Mouse (Mus musculus): ENCODE measurements at regions not wholly inside any gene's neighbourhood (a gene's known extent, or its start where the extent isn't known, plus 50 kb on each side); places are given as distances from the start of the nearest gene placed in this dataset.

- no peak for ATAC-seq (ENCODE audit: poor library complexity, severe bottlenecking)
Observed at GRCm38 (mm10) chr3:52711133-52711532, 305.9 kb downstream of the Cog6 start.

GRCm38 (mm10) chr3:52708746-52709145 is 308.3 kb downstream of the Cog6 start:
- no peak for ATAC-seq (ENCODE audit: poor library complexity, severe bottlenecking)

- no peak for ATAC-seq (ENCODE audit: poor library complexity, severe bottlenecking)
Observed at GRCm38 (mm10) chr3:52708301-52708700, 308.7 kb downstream of the Cog6 start.

- no peak for ATAC-seq (ENCODE audit: poor library complexity, severe bottlenecking)
Observed at GRCm38 (mm10) chr3:52706626-52707025, 310.4 kb downstream of the Cog6 start.

- ATAC-seq (ENCODE audit: poor library complexity, severe bottlenecking) = no peak
Observed at GRCm38 (mm10) chr3:52703751-52704150, 313.3 kb downstream of the Cog6 start.

GRCm38 (mm10) chr3:52702962-52703361 is 314.1 kb downstream of the Cog6 start:
- ATAC-seq (ENCODE audit: poor library complexity, severe bottlenecking) = no peak

GRCm38 (mm10) chr3:52701601-52702000 is 315.4 kb downstream of the Cog6 start:
- ATAC-seq (ENCODE audit: poor library complexity, severe bottlenecking) = no peak

GRCm38 (mm10) chr3:52693813-52694212 is 323.2 kb downstream of the Cog6 start:
- no peak for ATAC-seq (ENCODE audit: poor library complexity, severe bottlenecking)

GRCm38 (mm10) chr3:52685434-52686181 is 331.4 kb downstream of the Cog6 start:
- ATAC-seq (ENCODE audit: poor library complexity, severe bottlenecking) = no peak

- ATAC-seq (ENCODE audit: poor library complexity, severe bottlenecking) = no peak
Observed at GRCm38 (mm10) chr3:52680824-52681388, 336.1 kb downstream of the Cog6 start.

GRCm38 (mm10) chr3:52676886-52677670 is 340.0 kb downstream of the Cog6 start:
- no peak for ATAC-seq (ENCODE audit: poor library complexity, severe bottlenecking)

- ATAC-seq (ENCODE audit: poor library complexity, severe bottlenecking) = no peak
Observed at GRCm38 (mm10) chr3:52670628-52671028, 346.4 kb downstream of the Cog6 start.

- no peak for ATAC-seq (ENCODE audit: poor library complexity, severe bottlenecking)
Observed at GRCm38 (mm10) chr3:52663161-52663602, 353.9 kb downstream of the Cog6 start.

- ATAC-seq (ENCODE audit: poor library complexity, severe bottlenecking) = no peak
Observed at GRCm38 (mm10) chr3:52662164-52662908, 354.7 kb downstream of the Cog6 start.

GRCm38 (mm10) chr3:52653006-52653405 is 364.0 kb downstream of the Cog6 start:
- ATAC-seq (ENCODE audit: poor library complexity, severe bottlenecking) = no peak

GRCm38 (mm10) chr3:52652476-52652870 is 364.6 kb downstream of the Cog6 start:
- ATAC-seq (ENCODE audit: poor library complexity, severe bottlenecking) = no peak

GRCm38 (mm10) chr3:52651862-52652475 is 365.1 kb downstream of the Cog6 start:
- no peak for ATAC-seq (ENCODE audit: poor library complexity, severe bottlenecking)

GRCm38 (mm10) chr3:52650071-52650470 is 367.0 kb downstream of the Cog6 start:
- ATAC-seq (ENCODE audit: poor library complexity, severe bottlenecking) = no peak

GRCm38 (mm10) chr3:52648836-52649500 is 368.1 kb downstream of the Cog6 start:
- ATAC-seq (ENCODE audit: poor library complexity, severe bottlenecking) = no peak

GRCm38 (mm10) chr3:52647900-52648299 is 369.1 kb downstream of the Cog6 start:
- peak; percentile 70 for ATAC-seq (ENCODE audit: poor library complexity, severe bottlenecking)

All from megakaryocyte, adult 5-6 weeks (primary cell).